Mouse (Mus musculus) midbrain, embryonic 16.5 days (tissue): ENCODE measurements around the gene Olfr510. TPM values are rescaled to one million over a fixed set of nuclear protein-coding genes. Genes with fewer than 3 reads are reported as not detected.

Source experiments
- polyA plus RNA-seq: library from polyadenylated mRNA; unstranded; fragments of >200 nt; fragmentation: Nextera tagmentation; extraction: Ambion mirVana; gene quantifications from 2 replicates; pipeline ENCODE4 v1.2.1, GENCODE M21; 2015

Olfr510 gene
- polyA plus RNA-seq, 1 experiment from 2014 or later: not detected

Other genes starting within 250 kb of the Olfr510 start
- gene Olfr497, start 246.0 kb upstream of the Olfr510 start, polyA plus RNA-seq: not detected in 2 replicates
- gene Olfr498, start 201.1 kb upstream of the Olfr510 start, polyA plus RNA-seq: not detected in 2 replicates
- not detected in 2 replicates for gene Olfr502, start 141.4 kb upstream of the Olfr510 start, polyA plus RNA-seq
- gene Olfr503, start 121.9 kb upstream of the Olfr510 start, polyA plus RNA-seq: not detected in 2 replicates
- not detected in 2 replicates for gene Olfr504, start 100.6 kb upstream of the Olfr510 start, polyA plus RNA-seq
- not detected in 2 replicates for gene Olfr506, start 55.6 kb upstream of the Olfr510 start, polyA plus RNA-seq
- not detected in 2 replicates for gene Olfr507, start 44.6 kb upstream of the Olfr510 start, polyA plus RNA-seq
- gene Olfr508, start 36.4 kb upstream of the Olfr510 start, polyA plus RNA-seq: not detected in 2 replicates
- gene Olfr509, start 14.5 kb upstream of the Olfr510 start, polyA plus RNA-seq: not detected in 2 replicates
- gene Olfr512, start 46.9 kb downstream of the Olfr510 start, polyA plus RNA-seq: not detected in 2 replicates
- not detected in 2 replicates for gene Olfr513, start 84.6 kb downstream of the Olfr510 start, polyA plus RNA-seq
- gene Olfr514, start 159.6 kb downstream of the Olfr510 start, polyA plus RNA-seq: not detected in 2 replicates
- gene Olfr516, start 184.1 kb downstream of the Olfr510 start, polyA plus RNA-seq: not detected in 2 replicates
- gene Olfr517, start 206.0 kb downstream of the Olfr510 start, polyA plus RNA-seq: not detected in 2 replicates
- gene Olfr518, start 218.6 kb downstream of the Olfr510 start, polyA plus RNA-seq: not detected in 2 replicates
- not detected in 2 replicates for gene Olfr519, start 228.0 kb downstream of the Olfr510 start, polyA plus RNA-seq